Comparison of ENCODE assay signal across 8 mouse cellular contexts in the genomic region with DNA sequence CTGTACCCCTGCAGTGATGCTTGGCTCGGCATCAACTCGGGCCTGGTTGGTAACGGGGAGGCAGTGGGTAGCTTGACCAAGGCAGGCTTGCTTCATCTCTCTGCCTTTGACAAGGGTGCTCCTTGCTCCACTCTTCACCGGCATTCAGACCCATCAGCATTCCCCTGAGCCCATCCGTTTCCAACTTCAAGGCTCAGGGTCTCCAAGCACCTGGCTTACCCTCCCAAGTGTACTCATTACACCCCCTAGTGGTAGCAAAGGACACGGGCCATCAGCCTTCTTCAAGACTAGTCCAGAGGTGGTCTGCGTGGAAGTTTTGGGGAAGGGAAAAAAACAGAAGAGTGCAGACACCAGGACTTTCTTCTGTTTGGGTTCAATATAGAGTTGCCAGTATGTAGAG.
DNase-seq lines count a peak whose midpoint lies in the region; ATAC-seq and TF ChIP-seq lines count a peak whose summit lies in the region.

No protein-coding gene starts in this region.

- H3K4me2 ChIP-seq in intestine, embryonic 14.5 days (ENCODE audit: low read length), result no peak overlapping the region
- H3K4me2 ChIP-seq in intestine, embryonic 16.5 days (ENCODE audit: low read depth, low read length), result no peak overlapping the region
- H3K4me2 ChIP-seq in lung, embryonic 14.5 days, result no peak overlapping the region

- DNase-seq in intestine, embryonic 14.5 days (ENCODE audit: low spot score), result no peak
- peak; percentile 71 for DNase-seq in ES-E14 (ENCODE audit: low read depth, low spot score)
- DNase-seq in cerebellum, postnatal 10 days, result peak; percentile 78 to 85
- DNase-seq in gastrocnemius, postnatal 14 days, result peak; percentile 47
- peak; percentile 85 for DNase-seq in lung, embryonic 14.5 days
- peak; percentile 79 for DNase-seq in retina, postnatal 1 day
- no peak for DNase-seq in urinary bladder, postnatal 4 days (ENCODE audit: low spot score in 2 of 2)

- 0 out of 2 replicates have a peak, but pooled peaks cover 3% of the 10 kb centered on the region for H3K36me3 ChIP-seq in intestine, embryonic 14.5 days (ENCODE audit: control insufficient read depth, insufficient read depth, low read length)
- H3K36me3 ChIP-seq in intestine, embryonic 16.5 days (ENCODE audit: control insufficient read depth, insufficient read depth, low read length), result no peaks in the 10 kb centered on the region
- H3K36me3 ChIP-seq in ES-E14 (ENCODE audit: control insufficient read depth, insufficient read depth, low read length, poor library complexity, severe bottlenecking), result no peaks in the 10 kb centered on the region
- no peaks in the 10 kb centered on the region for H3K36me3 ChIP-seq in lung, embryonic 14.5 days (ENCODE audit: insufficient read depth)

- H3K9me3 ChIP-seq in intestine, embryonic 14.5 days (ENCODE audit: control insufficient read depth, low read length), result no peaks in the 10 kb centered on the region
- H3K9me3 ChIP-seq in intestine, embryonic 16.5 days (ENCODE audit: control insufficient read depth, low read length), result no peaks in the 10 kb centered on the region
- H3K9me3 ChIP-seq in ES-E14 (ENCODE audit: control insufficient read depth, insufficient read depth, low read depth, low read length), result no peaks in the 10 kb centered on the region
- no peaks in the 10 kb centered on the region for H3K9me3 ChIP-seq in lung, embryonic 14.5 days (ENCODE audit: low read depth, low read length)

- in situ Hi-C loops in ES-E14 (cut with MboI; ENCODE audit: low sequenced_read_pairs in 2 of 2, unreplicated experiment in 2 of 2), result loop anchor here in 1 of 2 experiments (25.0 kb wide), 1 partner anchor 169 kb away; a partner anchor contains a TSS

- intact Hi-C loops in gastrocnemius, postnatal 14 days (cut with DNase I; ENCODE audit: low total_unique reads), result loop anchor here (5.0 to 10.0 kb wide), 2 partner anchors 54 to 264 kb away; no protein-coding TSS in a partner anchor

- peak; percentile 36; the same call in 1 of the 2 replicates for ATAC-seq in intestine, embryonic 14.5 days (replicated peaks; ENCODE audit: low FRiP score, low TSS enrichment, low read depth)
- ATAC-seq in intestine, embryonic 16.5 days, result no peak
- no peak for ATAC-seq in lung, embryonic 14.5 days (ENCODE audit: insufficient read depth)

- H3K9ac ChIP-seq in intestine, embryonic 14.5 days (ENCODE audit: low read length), result no peak overlapping the region
- no peak overlapping the region for H3K9ac ChIP-seq in intestine, embryonic 16.5 days (ENCODE audit: low read depth, low read length)
- peak overlapping the region; percentile 44; the same call in 1 of the 2 replicates for H3K9ac ChIP-seq in ES-E14 (ENCODE audit: insufficient read depth, low read depth, low read length, poor library complexity, severe bottlenecking)
- H3K9ac ChIP-seq in lung, embryonic 14.5 days, result no peak overlapping the region

- TF ChIP-seq CTCF in lung, embryonic 14.5 days (IDR thresholded peaks at IDR 0.05; ENCODE audit: low read depth), result peak; percentile 91

- H3K4me1 ChIP-seq in intestine, embryonic 14.5 days (replicated peaks; ENCODE audit: control insufficient read depth, insufficient read depth, low read length), result peaks cover 7% of the 10 kb centered on the region; the same call in 1 of the 2 replicates
- H3K4me1 ChIP-seq in intestine, embryonic 16.5 days (ENCODE audit: control insufficient read depth, insufficient read depth, low read length), result 0 out of 2 replicates have a peak, but pooled peaks cover 2% of the 10 kb centered on the region
- H3K4me1 ChIP-seq in ES-E14 (ENCODE audit: control insufficient read depth in 2 of 2, insufficient read depth in 2 of 2, low read length in 2 of 2, poor library complexity in 1 of 2), result peaks cover 0 to 6% of the 10 kb centered on the region in 2 experiments; a peak in 1 of 4 replicates
- no peaks in the 10 kb centered on the region; the same call in 1 of the 2 replicates for H3K4me1 ChIP-seq in lung, embryonic 14.5 days (ENCODE audit: insufficient read depth)

- WGBS in intestine, embryonic 14.5 days, result 47% methylated on average over 7 of the region's 7 CpGs
- 46% methylated on average over 7 of the region's 7 CpGs for WGBS in intestine, embryonic 16.5 days
- 38% methylated on average over 7 of the region's 7 CpGs for whole genome bisulfite sequencing in lung, embryonic 14.5 days

- no peak overlapping the region for H3K27ac ChIP-seq in intestine, embryonic 14.5 days (ENCODE audit: low read depth)
- H3K27ac ChIP-seq in intestine, embryonic 16.5 days (ENCODE audit: low read length), result no peak overlapping the region
- no peak overlapping the region for H3K27ac ChIP-seq in ES-E14 (ENCODE audit: insufficient read depth, low read depth, low read length, poor library complexity, severe bottlenecking)
- no peak overlapping the region for H3K27ac ChIP-seq in lung, embryonic 14.5 days (ENCODE audit: low read depth)

- no peaks in the 10 kb centered on the region for H3K27me3 ChIP-seq in intestine, embryonic 14.5 days (replicated peaks; ENCODE audit: control insufficient read depth, insufficient read depth, low read length)
- no peaks in the 10 kb centered on the region for H3K27me3 ChIP-seq in intestine, embryonic 16.5 days (replicated peaks; ENCODE audit: control insufficient read depth, insufficient read depth, low read length)
- H3K27me3 ChIP-seq in lung, embryonic 14.5 days (ENCODE audit: insufficient read depth, low read length), result no peaks in the 10 kb centered on the region

- no peak overlapping the region for H3K4me3 ChIP-seq in intestine, embryonic 14.5 days (ENCODE audit: low read depth, low read length)
- no peak overlapping the region for H3K4me3 ChIP-seq in intestine, embryonic 16.5 days (ENCODE audit: low read length)
- H3K4me3 ChIP-seq in ES-E14 (ENCODE audit: insufficient read depth in 1 of 2, low read depth in 1 of 2, low read length in 2 of 2, poor library complexity in 1 of 2, severe bottlenecking in 1 of 2), result peak overlapping the region; percentile 28 to 62; a peak in 2 of 4 replicates
- H3K4me3 ChIP-seq in lung, embryonic 14.5 days (ENCODE audit: low read depth, low read length), result no peak overlapping the region

TF ChIP-seq in ES-E14, 5 proteins besides CTCF, POLR2A, EP300 and RAD21:
- TF ChIP-seq HCFC1 (IDR thresholded peaks at IDR 0.05; ENCODE audit: borderline replicate concordance, insufficient read depth, low read length) (no peak), ZC3H11A (IDR thresholded peaks at IDR 0.05; ENCODE audit: borderline replicate concordance, low read depth, low read length) (peak; percentile 27; the same call in 1 of the 2 replicates), CHD2 (IDR thresholded peaks at IDR 0.05; ENCODE audit: low read depth, low read length) (no peak), ZNF384 (IDR thresholded peaks at IDR 0.05; ENCODE audit: low read depth, low read length) (peak; percentile 43; the same call in 1 of the 2 replicates), MAFK (IDR thresholded peaks at IDR 0.05; ENCODE audit: insufficient read depth, low read depth, low read length) (no peak)

Comparison
In these comparisons a context has a peak if more than half of its experiments do, and no peak if none do; other contexts are left out.
1. DNase-seq: peak in ES-E14 (single experiment), cerebellum, postnatal 10 days (2 of 2), gastrocnemius, postnatal 14 days (single experiment), lung, embryonic 14.5 days (single experiment) and retina, postnatal 1 day (single experiment); none in intestine, embryonic 14.5 days (single experiment) and urinary bladder, postnatal 4 days (0 of 2).
2. H3K4me3 ChIP-seq: peak in ES-E14 (2 of 2); none in intestine, embryonic 14.5 days (single experiment), intestine, embryonic 16.5 days (single experiment) and lung, embryonic 14.5 days (single experiment).